Mouse (Mus musculus): Measurements from ENCODE around the gene Cbx7. TPM values are rescaled to one million over a fixed set of nuclear protein-coding genes. Genes with fewer than 3 reads are reported as not detected.

The Cbx7 gene
- polyA plus RNA-seq, 1 experiment from 2014 or later: 1.7 TPM

GRCm38 (mm10) chr15:79929734-79930133, 41.2 kb downstream of the Cbx7 start:
- peaks cover 32% of the 10 kb centered on the region for H3K27me3 ChIP-seq (ENCODE audit: control insufficient read depth, insufficient read depth, low read length)
- H3K9me3 ChIP-seq (replicated peaks; ENCODE audit: control insufficient read depth, low read length): no peaks in the 10 kb centered on the region
- H3K4me1 ChIP-seq (ENCODE audit: control insufficient read depth, insufficient read depth, low read length): peaks cover 28% of the 10 kb centered on the region
- H3K27ac ChIP-seq (ENCODE audit: low read length): no peak overlapping the region
- H3K9ac ChIP-seq (ENCODE audit: low read length): no peak overlapping the region
- no peak overlapping the region for H3K4me2 ChIP-seq (ENCODE audit: low read depth, low read length)
- WGBS: 63% methylated on average over 3 of the region's 3 CpGs
- no peaks in the 10 kb centered on the region for H3K36me3 ChIP-seq (ENCODE audit: control insufficient read depth, insufficient read depth)
- no peak for ATAC-seq (replicated peaks; ENCODE audit: extremely low read depth, insufficient read depth, low FRiP score)
- H3K4me3 ChIP-seq (ENCODE audit: low read length): no peak overlapping the region

- H3K4me3 ChIP-seq (ENCODE audit: low read length): no peak overlapping the region
- no peaks in the 10 kb centered on the region for H3K9me3 ChIP-seq (replicated peaks; ENCODE audit: control insufficient read depth, low read length)
- WGBS: 90% methylated on average over 2 of the region's 2 CpGs
- no peaks in the 10 kb centered on the region for H3K36me3 ChIP-seq (ENCODE audit: control insufficient read depth, insufficient read depth)
- H3K27ac ChIP-seq (ENCODE audit: low read length): no peak overlapping the region
- no peak for ATAC-seq (replicated peaks; ENCODE audit: extremely low read depth, insufficient read depth, low FRiP score)
- peaks cover 23% of the 10 kb centered on the region for H3K4me1 ChIP-seq (ENCODE audit: control insufficient read depth, insufficient read depth, low read length)
- no peak overlapping the region for H3K4me2 ChIP-seq (ENCODE audit: low read depth, low read length)
- H3K9ac ChIP-seq (ENCODE audit: low read length): no peak overlapping the region
- peaks cover 22% of the 10 kb centered on the region for H3K27me3 ChIP-seq (ENCODE audit: control insufficient read depth, insufficient read depth, low read length)
Measured at GRCm38 (mm10) chr15:79928736-79929135, 42.2 kb downstream of the Cbx7 start.

GRCm38 (mm10) chr15:79928316-79928715, 42.6 kb downstream of the Cbx7 start:
- Histone ChIP-seq H3K4me2 (ENCODE audit: low read depth, low read length) (peak overlapping the region; percentile 76), H3K4me1 (ENCODE audit: control insufficient read depth, insufficient read depth, low read length) (peaks cover 20% of the 10 kb centered on the region), H3K27ac (ENCODE audit: low read length) (no peak overlapping the region), H3K9me3 (replicated peaks; ENCODE audit: control insufficient read depth, low read length) (no peaks in the 10 kb centered on the region), H3K36me3 (ENCODE audit: control insufficient read depth, insufficient read depth) (no peaks in the 10 kb centered on the region), H3K4me3 (ENCODE audit: low read length) (peak overlapping the region; percentile 68; the same call in 1 of the 2 replicates), H3K9ac (ENCODE audit: low read length) (no peak overlapping the region; the same call in 1 of the 2 replicates), H3K27me3 (ENCODE audit: control insufficient read depth, insufficient read depth, low read length) (peaks cover 18% of the 10 kb centered on the region)
- ATAC-seq (replicated peaks; ENCODE audit: extremely low read depth, insufficient read depth, low FRiP score): no peak
- 83% methylated on average over 3 of the region's 3 CpGs for WGBS

GRCm38 (mm10) chr15:79927637-79928122, 43.2 kb downstream of the Cbx7 start:
- Histone ChIP-seq H3K27ac (ENCODE audit: low read length) (peak overlapping the region; percentile 23; the same call in 1 of the 2 replicates), H3K27me3 (ENCODE audit: control insufficient read depth, insufficient read depth, low read length) (peaks cover 12% of the 10 kb centered on the region), H3K4me3 (ENCODE audit: low read length) (peak overlapping the region; percentile 68), H3K4me2 (ENCODE audit: low read depth, low read length) (peak overlapping the region; percentile 76), H3K9ac (ENCODE audit: low read length) (peak overlapping the region; percentile 74), H3K36me3 (ENCODE audit: control insufficient read depth, insufficient read depth) (no peaks in the 10 kb centered on the region), H3K9me3 (replicated peaks; ENCODE audit: control insufficient read depth, low read length) (no peaks in the 10 kb centered on the region), H3K4me1 (ENCODE audit: control insufficient read depth, insufficient read depth, low read length) (peaks cover 14% of the 10 kb centered on the region)
- under 1% methylated on average over 29 of the region's 29 CpGs for WGBS
- ATAC-seq (replicated peaks; ENCODE audit: extremely low read depth, insufficient read depth, low FRiP score): peak; percentile 78

- peaks cover 6% of the 10 kb centered on the region for H3K27me3 ChIP-seq (ENCODE audit: control insufficient read depth, insufficient read depth, low read length)
- peak overlapping the region; percentile 76 for H3K4me2 ChIP-seq (ENCODE audit: low read depth, low read length)
- peak overlapping the region; percentile 74 for H3K9ac ChIP-seq (ENCODE audit: low read length)
- 81% methylated on average over 11 of the region's 11 CpGs for WGBS
- no peaks in the 10 kb centered on the region for H3K36me3 ChIP-seq (ENCODE audit: control insufficient read depth, insufficient read depth)
- no peak for ATAC-seq (replicated peaks; ENCODE audit: extremely low read depth, insufficient read depth, low FRiP score)
- H3K27ac ChIP-seq (ENCODE audit: low read length): peak overlapping the region; percentile 23; the same call in 1 of the 2 replicates
- H3K4me1 ChIP-seq (ENCODE audit: control insufficient read depth, insufficient read depth, low read length): peaks cover 10% of the 10 kb centered on the region
- peak overlapping the region; percentile 68 for H3K4me3 ChIP-seq (ENCODE audit: low read length)
- no peaks in the 10 kb centered on the region for H3K9me3 ChIP-seq (replicated peaks; ENCODE audit: control insufficient read depth, low read length)
Measured at GRCm38 (mm10) chr15:79926856-79927416, 44.0 kb downstream of the Cbx7 start.

GRCm38 (mm10) chr15:79919787-79920186, 51.1 kb downstream of the Cbx7 start:
- Histone ChIP-seq H3K4me3 (ENCODE audit: low read length) (no peak overlapping the region), H3K36me3 (ENCODE audit: control insufficient read depth, insufficient read depth) (no peaks in the 10 kb centered on the region), H3K9me3 (replicated peaks; ENCODE audit: control insufficient read depth, low read length) (no peaks in the 10 kb centered on the region), H3K4me1 (ENCODE audit: control insufficient read depth, insufficient read depth, low read length) (no peaks in the 10 kb centered on the region), H3K4me2 (ENCODE audit: low read depth, low read length) (no peak overlapping the region), H3K9ac (ENCODE audit: low read length) (no peak overlapping the region), H3K27me3 (ENCODE audit: control insufficient read depth, insufficient read depth, low read length) (no peaks in the 10 kb centered on the region), H3K27ac (ENCODE audit: low read length) (no peak overlapping the region)
- WGBS: 33% methylated on average over 2 of the region's 2 CpGs
- ATAC-seq (replicated peaks; ENCODE audit: extremely low read depth, insufficient read depth, low FRiP score): no peak

DNA sequence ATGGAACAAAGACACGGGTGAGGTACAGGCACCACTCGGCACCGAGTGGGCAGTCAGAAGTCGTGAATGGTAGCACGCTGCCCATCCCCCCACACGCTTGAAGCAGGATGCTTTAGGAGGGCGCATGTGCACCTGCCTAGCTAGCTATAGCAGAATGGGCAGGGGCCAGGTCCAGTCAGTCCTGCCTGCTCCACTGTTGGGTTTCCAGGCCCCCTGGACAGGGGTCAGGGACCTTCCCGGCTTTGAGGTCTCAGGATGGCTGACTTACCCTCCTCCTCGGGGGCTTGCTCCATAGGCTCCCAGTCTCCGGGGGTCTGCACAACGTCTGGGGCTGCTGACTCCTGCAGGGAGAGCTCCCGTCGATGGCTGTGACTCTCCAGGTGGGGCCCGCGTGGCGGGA, 52.4 kb downstream of the Cbx7 start:
- no peak overlapping the region for H3K4me2 ChIP-seq (ENCODE audit: low read depth, low read length)
- WGBS: 82% methylated on average over 16 of the region's 16 CpGs
- H3K27me3 ChIP-seq (ENCODE audit: control insufficient read depth, insufficient read depth, low read length): no peaks in the 10 kb centered on the region
- no peaks in the 10 kb centered on the region for H3K4me1 ChIP-seq (ENCODE audit: control insufficient read depth, insufficient read depth, low read length)
- no peak overlapping the region for H3K4me3 ChIP-seq (ENCODE audit: low read length)
- ATAC-seq (replicated peaks; ENCODE audit: extremely low read depth, insufficient read depth, low FRiP score): no peak
- no peak overlapping the region for H3K9ac ChIP-seq (ENCODE audit: low read length)
- H3K27ac ChIP-seq (ENCODE audit: low read length): no peak overlapping the region
- H3K36me3 ChIP-seq (ENCODE audit: control insufficient read depth, insufficient read depth): no peaks in the 10 kb centered on the region
- H3K9me3 ChIP-seq (replicated peaks; ENCODE audit: control insufficient read depth, low read length): no peaks in the 10 kb centered on the region

DNA sequence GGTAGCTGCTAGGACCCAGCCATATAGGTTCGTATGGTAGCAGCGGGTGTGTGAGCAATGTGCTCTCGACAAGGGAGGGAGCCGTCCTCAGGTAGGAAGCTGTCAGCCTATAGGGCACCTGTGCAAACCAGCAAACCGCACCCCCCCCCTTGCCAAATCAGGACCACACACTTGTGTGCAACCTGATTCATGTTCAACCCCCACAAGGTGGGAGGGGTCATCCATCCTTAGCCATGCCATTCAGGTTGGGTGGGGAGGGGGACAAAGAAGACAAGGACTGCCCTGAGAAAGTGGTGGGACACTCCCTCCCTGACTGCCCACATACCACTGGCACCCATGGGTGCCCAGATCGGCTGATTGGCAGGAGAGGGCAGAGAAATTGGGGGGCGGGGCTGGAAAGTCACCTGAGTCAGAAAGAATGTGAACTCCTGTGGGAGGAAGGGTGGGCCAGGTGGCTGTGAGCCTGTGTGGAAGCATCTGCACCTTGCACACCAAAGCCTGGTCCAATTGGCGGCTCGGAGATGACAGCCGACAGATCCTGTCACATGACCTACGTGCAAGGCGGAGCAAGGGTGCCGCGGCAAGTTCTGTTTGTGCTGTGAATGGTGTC, 53.7 kb downstream of the Cbx7 start:
- Histone ChIP-seq H3K27ac (ENCODE audit: low read length) (no peak overlapping the region), H3K9ac (ENCODE audit: low read length) (no peak overlapping the region), H3K36me3 (ENCODE audit: control insufficient read depth, insufficient read depth) (no peaks in the 10 kb centered on the region), H3K9me3 (replicated peaks; ENCODE audit: control insufficient read depth, low read length) (no peaks in the 10 kb centered on the region), H3K4me3 (ENCODE audit: low read length) (no peak overlapping the region), H3K4me1 (ENCODE audit: control insufficient read depth, insufficient read depth, low read length) (no peaks in the 10 kb centered on the region), H3K4me2 (ENCODE audit: low read depth, low read length) (no peak overlapping the region), H3K27me3 (ENCODE audit: control insufficient read depth, insufficient read depth, low read length) (no peaks in the 10 kb centered on the region)
- ATAC-seq (replicated peaks; ENCODE audit: extremely low read depth, insufficient read depth, low FRiP score): no peak
- 92% methylated on average over 14 of the region's 14 CpGs for WGBS

GRCm38 (mm10) chr15:79916150-79916549, 54.8 kb downstream of the Cbx7 start:
- no peak overlapping the region for H3K9ac ChIP-seq (ENCODE audit: low read length)
- 72% methylated on average over 5 of the region's 5 CpGs for WGBS
- no peak overlapping the region for H3K4me2 ChIP-seq (ENCODE audit: low read depth, low read length)
- H3K36me3 ChIP-seq (ENCODE audit: control insufficient read depth, insufficient read depth): no peaks in the 10 kb centered on the region
- no peaks in the 10 kb centered on the region for H3K9me3 ChIP-seq (replicated peaks; ENCODE audit: control insufficient read depth, low read length)
- no peak for ATAC-seq (replicated peaks; ENCODE audit: extremely low read depth, insufficient read depth, low FRiP score)
- no peak overlapping the region for H3K27ac ChIP-seq (ENCODE audit: low read length)
- H3K27me3 ChIP-seq (ENCODE audit: control insufficient read depth, insufficient read depth, low read length): no peaks in the 10 kb centered on the region
- no peaks in the 10 kb centered on the region for H3K4me1 ChIP-seq (ENCODE audit: control insufficient read depth, insufficient read depth, low read length)
- H3K4me3 ChIP-seq (ENCODE audit: low read length): no peak overlapping the region

Data from heart, embryonic 16.5 days (tissue).